Mouse (Mus musculus): ENCODE results near the gene Frmd8.

Frmd8 gene

GRCm38 (mm10) chr19:5806809-5807205, 68.3 kb downstream of the Frmd8 start:
- DNase-seq (ENCODE audit: low read depth, low spot score), result peak; percentile 57

DNA sequence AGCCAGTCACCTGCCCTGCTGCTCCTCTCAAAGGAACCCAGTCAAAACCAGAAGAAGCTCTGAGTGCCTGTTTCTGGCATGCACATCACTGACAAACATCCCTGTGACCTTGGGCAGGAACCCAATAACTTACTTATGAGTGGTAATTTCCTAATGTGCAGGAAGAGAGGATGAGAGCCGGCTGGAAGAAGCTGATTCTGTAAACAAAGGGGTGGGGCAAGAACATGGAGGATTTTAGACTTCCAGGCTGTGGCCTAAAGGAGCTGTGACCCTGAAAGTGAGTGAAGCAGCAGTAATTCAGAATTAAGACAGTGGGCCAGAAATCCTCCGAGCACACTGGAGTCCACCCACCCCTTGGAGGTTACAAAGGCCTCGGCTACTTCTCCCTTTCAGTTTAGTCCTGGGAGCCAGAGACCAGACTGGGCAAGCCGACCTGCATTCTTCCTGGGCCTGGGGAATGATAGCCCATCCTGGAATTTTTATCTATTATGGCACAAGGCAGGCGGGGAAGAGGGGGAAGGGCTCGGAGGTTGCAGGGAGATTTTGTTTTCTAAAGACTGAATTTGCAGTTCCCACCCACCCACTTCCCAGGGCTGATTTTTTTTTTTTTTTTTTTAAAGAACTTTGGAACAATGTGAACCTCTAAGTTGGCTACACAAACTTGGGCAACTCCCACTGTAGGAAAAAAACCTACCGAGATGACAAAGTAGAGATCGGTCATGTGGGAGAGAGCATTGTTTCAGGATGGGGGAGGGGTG, 68.8 kb downstream of the Frmd8 start:
- DNase-seq (ENCODE audit: low read depth, low spot score), result no peak

DNA sequence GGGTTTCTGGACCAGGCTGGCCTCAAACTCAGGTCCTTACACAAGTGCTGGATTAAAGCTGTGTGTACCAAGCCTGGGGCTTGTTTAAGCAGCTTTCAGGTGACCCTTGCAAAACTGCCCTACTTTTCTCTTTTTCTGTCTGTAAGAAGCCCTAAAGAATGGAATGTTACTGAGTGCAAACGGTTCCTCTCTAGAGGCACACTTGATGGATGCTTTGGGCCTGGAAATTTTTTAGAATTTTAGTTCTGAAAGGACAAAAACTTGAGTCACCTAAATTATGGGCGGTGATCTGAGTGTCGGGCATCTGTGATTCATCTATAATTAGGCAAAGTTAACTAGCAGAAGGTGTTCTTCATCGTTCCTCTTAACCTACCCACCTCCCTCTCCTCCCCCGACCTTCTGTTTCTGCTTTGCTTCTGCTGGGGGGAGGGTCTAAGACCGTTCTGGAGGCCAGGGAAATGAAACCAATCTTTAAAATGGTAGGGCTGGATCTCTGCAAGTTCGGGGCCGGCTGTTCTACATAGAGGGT, 70.6 kb downstream of the Frmd8 start:
- no peak for DNase-seq (ENCODE audit: low read depth, low spot score)

- no peak for DNase-seq (ENCODE audit: low read depth, low spot score)
Observed at GRCm38 (mm10) chr19:5803881-5804279, 71.2 kb downstream of the Frmd8 start.

DNA sequence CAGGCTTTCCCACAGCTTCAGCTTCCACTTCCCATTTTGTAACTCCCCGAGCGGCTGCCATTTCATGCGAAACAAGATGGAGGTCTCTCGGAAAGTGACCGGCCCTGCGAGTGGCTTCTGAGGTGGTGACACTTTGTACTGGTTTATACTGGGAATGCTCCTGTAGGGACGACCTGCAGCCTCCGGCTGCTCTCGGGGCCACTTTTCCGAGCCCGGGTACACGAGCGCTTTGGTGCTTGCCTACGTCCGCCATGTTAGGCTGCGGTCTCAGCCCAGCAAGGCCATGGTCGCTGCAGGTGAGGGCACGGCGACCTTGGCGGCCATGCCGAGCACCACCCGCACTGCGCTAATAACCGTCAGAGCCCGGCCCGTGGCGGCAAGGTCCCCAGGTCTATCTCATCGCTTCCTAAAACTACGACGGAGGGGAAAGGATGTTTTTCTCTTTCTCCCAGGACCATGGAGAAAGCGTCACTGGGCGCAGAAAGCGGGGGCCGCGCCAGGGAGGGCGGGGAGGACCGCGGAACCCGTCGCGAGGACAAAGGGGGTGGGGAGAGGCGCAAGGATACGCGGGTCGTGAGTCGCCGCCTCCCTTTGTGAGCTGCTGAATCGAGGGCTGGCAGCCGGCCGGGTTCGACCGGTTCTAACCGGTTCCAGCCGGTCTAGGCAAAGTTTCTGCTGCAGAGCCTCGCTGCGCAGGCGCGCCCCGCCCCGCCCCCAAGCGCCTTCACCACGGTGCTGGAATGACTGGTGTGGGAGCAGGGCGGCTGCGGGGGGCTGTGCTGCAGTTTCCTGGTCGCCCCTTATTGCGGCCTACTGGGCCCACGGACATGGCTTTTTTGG, 71.8 kb downstream of the Frmd8 start:
- peak; percentile 95 for DNase-seq (ENCODE audit: low read depth, low spot score)

DNA sequence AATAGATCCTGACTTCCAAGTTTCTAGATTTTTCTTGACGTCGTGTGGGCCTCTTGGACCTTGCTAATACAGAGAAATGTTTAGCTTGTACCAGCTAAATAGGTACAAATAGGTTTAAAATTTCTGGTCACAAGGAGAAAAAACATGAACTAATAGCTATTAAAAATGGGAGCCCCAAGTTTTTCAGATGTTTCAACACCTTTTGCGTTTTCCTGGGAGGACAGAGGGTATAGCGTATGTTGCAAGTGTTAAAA, 72.4 kb downstream of the Frmd8 start:
- no peak for DNase-seq (ENCODE audit: low read depth, low spot score)

DNA sequence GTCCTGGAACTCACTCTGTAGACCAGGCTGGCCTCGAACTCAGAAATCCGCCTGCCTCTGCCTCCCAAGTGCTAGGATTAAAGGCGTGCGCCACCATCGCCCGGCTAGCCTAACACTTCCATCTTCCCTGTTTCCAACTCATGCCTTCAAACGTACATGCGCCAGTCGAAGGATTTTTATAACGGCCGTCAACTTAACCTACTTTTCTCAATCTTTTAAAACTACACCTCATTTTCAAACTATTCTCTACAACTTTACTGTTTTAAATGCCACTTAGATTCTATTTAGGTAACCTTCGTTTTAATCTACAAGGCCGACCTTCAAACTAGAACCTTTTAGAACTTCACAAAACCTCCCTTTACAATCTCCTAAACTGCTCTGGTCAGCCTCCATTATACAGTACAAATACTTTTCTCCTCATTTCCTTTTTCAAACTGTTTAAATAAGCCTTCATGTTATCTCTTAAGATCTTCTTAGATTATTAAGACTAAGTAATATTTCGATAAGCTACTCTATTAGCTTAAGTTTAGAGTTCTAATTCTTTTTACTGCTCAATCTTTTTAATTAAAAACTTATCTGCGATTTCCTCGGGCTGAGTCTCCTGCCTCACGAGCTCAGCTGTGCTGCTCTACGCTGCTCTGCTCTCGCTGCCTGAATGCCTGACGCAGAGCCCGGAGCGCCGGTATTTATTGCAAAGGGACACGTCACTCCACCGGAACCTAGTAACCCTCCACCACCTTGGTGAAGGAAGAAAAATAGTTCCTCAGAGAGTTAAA, 72.9 kb downstream of the Frmd8 start:
- peak; percentile 94 for DNase-seq (ENCODE audit: low read depth, low spot score)

DNA sequence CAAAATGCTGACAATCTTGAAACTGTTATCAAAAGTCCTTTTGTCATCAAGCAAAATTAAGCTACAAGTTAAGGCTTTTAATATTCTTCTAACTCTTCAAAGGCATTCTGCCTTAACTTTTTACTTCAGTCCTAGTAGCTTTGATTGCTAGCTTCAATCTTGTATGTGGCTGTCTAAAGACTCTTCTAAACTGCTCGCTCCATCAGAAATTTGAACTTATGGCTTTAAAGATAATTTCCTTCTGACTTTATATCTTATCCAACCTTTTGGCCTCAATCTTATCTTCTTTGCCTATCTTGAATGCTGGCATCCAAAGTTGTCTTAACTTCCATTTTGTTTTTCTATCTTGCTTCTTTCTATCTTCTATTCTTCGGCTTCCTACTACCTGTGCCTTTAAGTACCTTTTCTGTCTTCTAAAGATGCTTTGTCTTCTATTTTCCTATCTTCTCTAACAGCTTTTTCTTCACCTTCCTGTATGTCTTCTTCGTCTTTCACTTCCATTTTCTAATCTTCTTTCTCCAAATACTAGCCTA, 73.6 kb downstream of the Frmd8 start:
- DNase-seq (ENCODE audit: low read depth, low spot score), result no peak

DNA sequence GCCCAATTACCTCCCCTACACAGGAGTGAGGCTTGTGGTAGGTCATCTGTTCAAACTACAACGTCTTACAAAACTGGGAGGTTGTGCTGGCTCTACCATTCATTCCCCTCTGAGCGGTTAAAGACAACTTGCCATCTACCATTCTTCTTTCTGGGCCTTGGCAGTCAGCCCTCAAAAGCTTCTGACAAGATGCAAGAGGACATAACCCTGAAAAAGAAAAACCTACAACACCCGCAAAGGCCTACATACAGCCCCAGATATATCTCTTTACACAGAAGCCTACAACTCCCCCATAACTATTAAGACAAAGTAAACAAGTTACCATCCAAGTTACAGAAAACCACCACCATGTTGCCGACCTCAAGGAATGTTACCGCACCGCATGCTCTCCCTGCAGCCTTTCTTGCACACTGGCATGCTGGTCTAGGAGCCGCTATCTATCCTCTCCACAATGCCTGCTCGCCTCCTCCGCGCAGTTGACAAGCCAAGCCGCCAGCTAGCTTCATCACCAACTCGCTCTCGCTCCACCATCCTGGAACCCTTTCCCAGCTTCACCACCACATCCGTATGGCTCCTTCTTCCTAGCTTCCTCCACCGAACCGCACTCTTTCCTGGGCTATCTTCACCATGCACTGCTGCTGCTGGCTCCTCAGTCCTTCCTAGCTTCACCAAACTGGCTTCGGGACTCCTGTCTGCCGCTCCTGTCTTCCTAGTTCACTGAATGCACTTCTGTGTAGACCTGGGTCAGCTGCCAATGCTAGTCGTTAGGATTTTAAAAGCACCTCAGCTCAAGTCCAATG, 74.2 kb downstream of the Frmd8 start:
- peak; percentile 51 for DNase-seq (ENCODE audit: low read depth, low spot score)

DNA sequence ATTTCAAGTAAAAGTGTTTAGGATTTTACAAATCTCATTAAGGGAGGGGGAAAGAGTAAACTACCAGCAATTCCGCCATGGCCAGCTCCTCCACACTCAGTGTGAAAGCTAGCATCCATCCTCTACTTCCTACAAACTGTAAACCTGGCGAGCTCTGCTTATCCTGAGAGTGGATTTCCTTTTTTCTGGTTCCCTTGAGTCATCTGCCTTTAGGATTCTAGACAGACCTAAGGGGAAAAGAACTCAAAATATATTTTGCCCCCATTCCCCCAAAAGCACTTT, 74.8 kb downstream of the Frmd8 start:
- no peak for DNase-seq (ENCODE audit: low read depth, low spot score)

All from c-Kit-negative CD71-positive TER-119-positive erythroid progenitor cells, embryonic 14.5 days (primary cell).